ENCODE assay signal across 10 mouse cellular contexts in the genomic region with DNA sequence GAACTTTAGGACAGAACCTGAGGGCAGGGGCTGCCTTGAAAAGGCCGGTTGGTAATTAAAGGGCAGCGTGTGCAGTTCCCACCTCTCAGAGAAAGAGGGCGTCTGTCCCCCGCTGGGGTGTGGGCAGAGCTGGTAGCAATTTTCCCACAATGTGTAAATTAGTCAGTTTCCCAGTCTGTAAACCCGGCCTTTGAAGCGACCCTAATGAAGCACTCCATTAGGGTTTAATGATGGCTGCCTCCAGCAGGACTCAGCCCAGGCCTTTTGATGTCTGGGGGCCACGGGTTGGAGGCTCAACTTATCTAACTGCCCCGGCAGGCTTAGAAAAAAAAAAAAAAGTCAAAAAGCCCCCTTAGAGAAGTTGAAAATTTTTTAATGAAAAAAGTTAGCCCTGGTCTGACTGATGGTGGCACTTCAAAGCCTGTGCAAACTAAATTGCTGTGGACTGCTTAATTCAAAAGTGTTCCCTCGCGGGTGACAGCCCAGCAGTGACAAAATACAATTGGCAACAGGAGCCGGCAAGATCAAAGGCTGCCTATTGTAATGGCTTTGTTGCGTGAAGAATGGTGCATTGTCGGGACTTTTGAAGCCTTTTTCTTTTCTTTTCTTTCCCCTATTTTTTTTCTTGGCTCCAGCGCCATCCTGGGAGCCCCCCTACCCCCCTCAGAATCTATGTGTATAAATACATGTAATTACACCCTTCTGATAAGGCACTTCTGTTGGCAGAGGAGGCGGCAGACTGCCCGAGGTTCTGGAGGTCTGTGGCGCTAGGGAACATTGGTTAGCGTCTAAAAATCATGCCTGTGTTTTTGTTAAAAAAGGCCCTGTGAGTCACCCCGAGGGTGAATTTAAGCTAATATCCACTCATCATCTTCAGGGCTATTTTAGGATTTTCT.
A peak's percentile ranks its signal among the peaks of the same experiment; 100 is the strongest.
DNase-seq lines count a peak whose midpoint lies in the region; ATAC-seq and TF ChIP-seq lines count a peak whose summit lies in the region.
"Had no signal": no experiment of that assay in that cellular context is flagged by ENCODE, and none has a peak within 500 bp of the region (broad histone marks: within the 10 kb centered on the region; RNA-seq: fewer than 3 reads in every experiment).

No protein-coding gene starts in this region.

- no peak overlapping the region for H3K9ac ChIP-seq in forebrain, postnatal 0 days
- no peak overlapping the region for H3K9ac ChIP-seq in midbrain, embryonic 16.5 days (ENCODE audit: low read depth, low read length)

- H3K4me1 ChIP-seq in forebrain, postnatal 0 days (ENCODE audit: insufficient read depth), result 0 out of 2 replicates have a peak, but pooled peaks cover 5% of the 10 kb centered on the region
- peaks cover 22% of the 10 kb centered on the region for H3K4me1 ChIP-seq in midbrain, embryonic 16.5 days (ENCODE audit: control insufficient read depth, insufficient read depth, low read length)

- peak; percentile 73 for ATAC-seq in forebrain, postnatal 0 days
- ATAC-seq in midbrain, embryonic 16.5 days, result peak; percentile 64
- no peak for ATAC-seq in erythroblast, adult 5-6 weeks (replicated peaks; ENCODE audit: low FRiP score, poor library complexity, severe bottlenecking)
- ATAC-seq in inflammation-experienced regulatory T-cells, adult 6 months, result no peak
- ATAC-seq: Patski had no signal

- DNase-seq in left cerebral cortex, adult 11 months (ENCODE audit: low spot score), result peak; percentile 14
- no peak for DNase-seq in left cerebral cortex, adult 18-20 months (ENCODE audit: low spot score in 2 of 2)
- DNase-seq in embryo, embryonic 10.5 days (ENCODE audit: low spot score), result peak; percentile 91
- peak; percentile 59 for DNase-seq in forebrain, postnatal 0 days
- no peak for DNase-seq in urinary bladder, postnatal 25 days (ENCODE audit: low spot score)
- DNase-seq: kidney, adult 9 months had no signal

- H3K36me3 ChIP-seq in forebrain, postnatal 0 days (ENCODE audit: insufficient read depth), result no peaks in the 10 kb centered on the region
- no peaks in the 10 kb centered on the region for H3K36me3 ChIP-seq in midbrain, embryonic 16.5 days (ENCODE audit: control insufficient read depth, insufficient read depth, low read length)

- WGBS in forebrain, postnatal 0 days, result 3% methylated on average over 19 of the region's 19 CpGs
- WGBS in midbrain, embryonic 16.5 days, result 3% methylated on average over 19 of the region's 19 CpGs

- no peak overlapping the region for H3K27ac ChIP-seq in forebrain, postnatal 0 days (ENCODE audit: low read depth, low read length)
- peak overlapping the region; percentile 3; the same call in 1 of the 2 replicates for H3K27ac ChIP-seq in midbrain, embryonic 16.5 days (ENCODE audit: low read length)

- H3K4me3 ChIP-seq in forebrain, postnatal 0 days (ENCODE audit: low read depth, low read length), result no peak overlapping the region
- H3K4me3 ChIP-seq in midbrain, embryonic 16.5 days (ENCODE audit: low read depth, low read length), result no peak overlapping the region

- TF ChIP-seq CTCF in forebrain, postnatal 0 days (IDR thresholded peaks at IDR 0.05; ENCODE audit: low read depth), result peak; percentile 36; the same call in 1 of the 2 replicates

- no peak overlapping the region for H3K4me2 ChIP-seq in forebrain, postnatal 0 days (ENCODE audit: low read depth)
- H3K4me2 ChIP-seq in midbrain, embryonic 16.5 days (ENCODE audit: low read length), result peak overlapping the region; percentile 13; the same call in 1 of the 2 replicates

- H3K27me3 ChIP-seq in forebrain, postnatal 0 days (ENCODE audit: insufficient read depth, low read length), result peaks cover 77% of the 10 kb centered on the region
- H3K27me3 ChIP-seq in midbrain, embryonic 16.5 days (ENCODE audit: control insufficient read depth, insufficient read depth, low read depth, low read length), result peaks cover 42% of the 10 kb centered on the region
- H3K27me3 ChIP-seq: Patski had no signal

- H3K9me3 ChIP-seq in forebrain, postnatal 0 days (ENCODE audit: low read length), result no peaks in the 10 kb centered on the region
- H3K9me3 ChIP-seq in midbrain, embryonic 16.5 days (replicated peaks; ENCODE audit: control insufficient read depth, low read length, poor library complexity, severe bottlenecking), result no peaks in the 10 kb centered on the region

Comparison
In these comparisons a context has a peak if more than half of its experiments do, and no peak if none do; other contexts are left out.
1. DNase-seq: peak in left cerebral cortex, adult 11 months (single experiment), embryo, embryonic 10.5 days (single experiment) and forebrain, postnatal 0 days (single experiment); none in left cerebral cortex, adult 18-20 months (0 of 2) and urinary bladder, postnatal 25 days (single experiment).
2. ATAC-seq: peak in forebrain, postnatal 0 days (single experiment) and midbrain, embryonic 16.5 days (single experiment); none in erythroblast, adult 5-6 weeks (single experiment) and inflammation-experienced regulatory T-cells, adult 6 months (single experiment).